Mouse (Mus musculus) testis, postnatal 10 days (tissue): ENCODE measurements around the gene Scyl2.
"Not testable (repeated sequence)": the region's sequence is repeated elsewhere in the genome, so short reads cannot be mapped to it uniquely, and the experiment has no call there.

Experiments used
- DNase-seq: peaks from one replicate; pipeline ENCODE4 v3.0.0; 2021; ENCODE audit warnings: low spot score

Gene Scyl2

DNA sequence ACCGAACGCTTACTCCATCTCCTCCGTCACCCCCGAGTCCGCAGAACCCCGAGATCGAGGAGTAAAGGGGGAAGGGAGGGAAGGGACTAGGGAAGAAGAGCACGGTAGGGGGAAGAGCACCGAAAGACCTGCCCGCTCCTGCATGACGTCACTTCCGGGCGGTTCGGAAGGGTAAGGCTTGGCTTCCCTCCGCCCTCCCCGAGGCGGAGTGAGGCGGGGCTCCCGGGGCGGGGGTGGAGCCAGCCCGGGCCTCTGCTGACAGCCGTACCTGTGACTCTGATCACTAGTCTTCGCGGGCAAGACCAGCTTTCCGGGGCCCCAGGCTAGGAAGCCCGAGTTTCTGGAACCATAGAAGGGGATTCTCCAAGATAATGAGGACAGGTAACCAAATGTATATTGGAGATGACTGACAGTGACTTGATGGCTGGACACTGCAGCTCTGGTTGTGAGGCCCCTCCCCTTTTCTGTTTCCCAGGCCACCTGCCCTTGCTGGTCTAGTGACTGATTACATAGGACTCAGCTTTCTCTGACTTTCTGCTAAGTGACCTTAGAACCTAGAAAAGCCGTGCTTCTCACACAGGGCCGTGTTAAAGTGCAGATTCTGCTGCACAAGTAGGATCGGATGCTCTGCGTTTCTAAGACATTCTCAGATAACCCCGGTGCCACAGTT is at the start of gene Scyl2:
Gene Scyl2, minus strand, starts transcription at position 147 of the 670 bp plus-strand sequence.
- peak; percentile 97 for DNase-seq

DNA sequence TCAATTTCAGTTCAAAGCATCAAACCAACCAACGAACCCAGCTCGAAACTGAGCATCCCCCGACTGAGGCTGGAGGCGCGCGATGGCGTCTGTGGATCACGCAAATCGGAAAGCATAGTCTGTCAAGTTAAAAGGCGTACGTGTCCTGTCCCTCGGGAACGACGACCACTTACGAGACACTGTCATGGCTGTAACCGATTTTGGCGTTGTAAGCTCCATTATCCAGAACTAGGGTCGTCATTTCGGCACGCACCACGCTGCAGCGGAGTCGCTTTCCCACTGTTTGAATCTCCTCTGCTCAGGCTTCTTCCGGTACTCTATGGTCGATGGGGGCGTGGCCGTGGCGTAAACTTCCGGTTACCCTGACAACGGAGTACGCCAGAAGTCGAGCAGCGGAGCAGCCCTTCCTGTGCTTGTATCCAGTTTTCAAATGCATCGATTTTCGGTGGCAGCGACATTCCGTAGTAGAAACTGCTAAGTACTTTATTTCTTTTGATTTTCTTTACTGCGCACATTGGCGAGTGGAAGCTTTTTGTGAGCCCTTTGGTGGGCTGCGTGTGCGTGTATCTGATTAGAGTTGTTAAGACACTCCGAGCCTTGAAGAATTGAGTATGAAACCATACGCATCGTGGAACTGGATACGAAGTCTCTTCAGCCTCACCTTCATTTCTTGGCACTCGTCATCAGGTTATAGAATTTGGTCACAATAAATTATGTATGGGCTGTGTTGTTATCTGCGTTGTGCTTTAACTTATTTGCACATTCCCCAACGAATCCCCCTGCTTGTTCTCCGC is 46.1 kb upstream of the Scyl2 start, which contains the start of gene Actr6:
Gene Actr6, minus strand, starts transcription at position 295 of the 794 bp plus-strand sequence.
- peak; percentile 96 for DNase-seq

- no peak for DNase-seq
Measured at GRCm38 (mm10) chr10:89731341-89731740, 45.3 kb upstream of the Scyl2 start.

DNA sequence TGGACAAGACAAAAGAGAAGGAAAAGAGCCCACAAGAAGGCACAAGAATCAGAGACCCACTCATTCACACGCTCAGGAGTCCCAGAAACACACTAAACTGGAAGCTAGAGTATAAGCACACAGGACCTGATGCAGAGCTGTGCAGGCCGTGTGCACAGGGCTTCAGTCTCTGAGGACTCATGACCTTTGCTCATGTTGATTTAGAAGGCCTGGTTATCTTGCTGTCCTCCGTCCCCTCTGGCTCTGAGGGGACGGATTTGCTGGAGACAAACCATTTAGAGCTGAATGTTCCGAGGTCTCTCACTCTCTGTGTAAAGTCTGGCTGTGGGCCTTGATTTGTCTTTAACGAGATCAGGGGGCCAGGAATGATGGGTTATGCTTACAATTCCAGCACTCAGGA is 44.3 kb upstream of the Scyl2 start:
- DNase-seq: no peak

DNA sequence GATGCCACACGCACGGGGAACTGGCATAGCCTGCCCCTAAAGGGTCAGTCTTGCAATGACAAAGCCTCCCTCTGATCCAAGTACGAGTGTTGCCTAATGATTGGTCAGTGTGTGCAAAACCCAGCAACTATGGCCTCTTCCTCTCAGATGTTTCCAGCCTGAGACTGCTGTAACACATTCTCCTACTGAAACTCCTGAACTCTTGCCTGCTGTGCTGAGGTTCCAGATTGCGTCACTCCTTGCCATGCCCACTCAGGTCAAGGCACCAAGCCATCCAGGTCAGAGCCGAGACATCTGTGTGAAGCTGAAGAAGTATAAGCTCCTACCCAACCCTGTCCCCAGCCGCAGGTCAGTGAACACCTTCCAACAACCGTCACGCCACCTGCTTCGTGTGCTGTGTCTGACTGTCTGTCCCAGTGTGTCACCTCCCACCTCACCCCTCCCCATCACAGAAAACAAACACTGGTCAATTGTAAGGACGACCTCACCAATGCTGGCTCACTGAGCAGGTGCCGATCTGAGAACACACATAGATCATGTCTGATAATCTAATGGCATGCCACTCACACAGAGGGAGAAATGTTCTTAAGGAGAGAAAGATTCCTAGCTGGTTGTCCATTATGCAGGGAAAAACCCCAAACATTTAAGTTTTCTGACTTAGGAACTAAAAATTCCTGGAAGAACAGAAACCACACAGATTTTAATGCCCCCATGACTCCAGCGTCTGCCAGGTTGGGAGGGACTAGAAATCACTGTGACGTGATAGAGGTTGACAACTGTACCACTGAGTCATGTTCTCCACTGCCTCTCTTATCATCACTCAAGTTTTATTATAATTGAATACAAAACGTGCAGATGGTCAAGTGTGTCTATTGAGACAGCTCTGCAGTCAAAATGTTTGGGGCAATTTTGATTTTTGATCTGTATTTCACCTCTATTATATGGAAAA is 36.4 kb upstream of the Scyl2 start:
- no peak for DNase-seq

DNA sequence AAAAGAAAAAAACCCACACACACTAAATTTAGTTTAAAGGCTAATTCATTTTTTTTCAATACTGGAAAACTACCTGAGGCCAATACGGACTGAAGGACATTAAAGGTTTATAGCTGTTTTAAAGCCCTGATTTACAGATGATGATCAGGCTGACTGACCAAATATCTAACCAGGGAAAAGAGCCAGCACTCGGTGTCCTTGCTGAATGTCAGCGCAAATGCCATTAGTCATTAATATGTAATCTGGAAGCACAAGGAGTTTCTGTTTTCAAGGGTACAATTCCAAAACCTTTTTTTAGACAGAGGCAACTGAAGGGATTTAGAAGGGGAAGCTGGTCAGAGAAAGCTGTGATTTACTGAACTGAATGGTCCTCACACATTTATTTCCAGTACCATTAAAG is 34.7 kb upstream of the Scyl2 start:
- no peak for DNase-seq

- no peak for DNase-seq
Measured at GRCm38 (mm10) chr10:89720252-89720651, 34.2 kb upstream of the Scyl2 start.

DNA sequence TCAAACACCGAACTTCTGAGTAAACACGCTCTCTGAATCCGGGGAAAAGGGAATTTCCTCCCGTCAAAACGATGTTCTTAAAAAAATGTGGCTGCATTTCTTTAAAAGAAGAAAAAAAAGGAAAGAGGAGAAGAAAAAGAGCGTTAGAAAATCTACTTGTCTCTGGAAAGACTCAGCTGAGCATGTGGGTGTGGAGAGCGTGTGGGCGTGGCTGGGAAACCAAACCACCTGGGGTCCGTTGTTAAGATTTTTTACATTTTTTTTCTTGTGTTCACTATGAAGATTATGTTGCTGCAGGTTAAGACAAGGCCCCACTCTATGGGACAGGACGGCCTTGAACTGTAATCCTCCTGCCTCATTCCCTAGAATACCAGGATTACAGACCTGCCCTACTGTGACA is 28.8 kb upstream of the Scyl2 start:
- DNase-seq: no peak

GRCm38 (mm10) chr10:89708720-89709119 is 22.6 kb upstream of the Scyl2 start:
- DNase-seq: no peak

DNA sequence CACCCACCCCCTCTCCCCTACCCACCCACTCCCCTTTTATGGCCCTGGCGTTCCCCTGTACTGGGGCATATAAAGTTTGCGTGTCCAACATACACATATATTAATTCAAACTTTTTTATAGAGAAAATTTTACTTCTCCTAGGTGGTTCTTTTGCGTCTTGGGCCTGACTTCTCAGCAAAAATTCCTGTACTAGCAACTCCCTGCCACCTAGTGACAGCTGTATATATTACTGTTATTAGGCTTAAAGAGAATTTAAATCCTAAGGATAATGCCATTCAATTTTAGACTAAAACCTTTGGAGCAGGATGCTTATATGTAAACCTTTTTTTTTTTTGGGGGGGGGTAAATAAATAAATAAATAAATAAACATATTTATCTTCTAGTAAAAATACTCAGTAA is 21.3 kb upstream of the Scyl2 start:
- no peak for DNase-seq

GRCm38 (mm10) chr10:89703042-89703441 is 17.0 kb upstream of the Scyl2 start:
- DNase-seq: no peak

DNA sequence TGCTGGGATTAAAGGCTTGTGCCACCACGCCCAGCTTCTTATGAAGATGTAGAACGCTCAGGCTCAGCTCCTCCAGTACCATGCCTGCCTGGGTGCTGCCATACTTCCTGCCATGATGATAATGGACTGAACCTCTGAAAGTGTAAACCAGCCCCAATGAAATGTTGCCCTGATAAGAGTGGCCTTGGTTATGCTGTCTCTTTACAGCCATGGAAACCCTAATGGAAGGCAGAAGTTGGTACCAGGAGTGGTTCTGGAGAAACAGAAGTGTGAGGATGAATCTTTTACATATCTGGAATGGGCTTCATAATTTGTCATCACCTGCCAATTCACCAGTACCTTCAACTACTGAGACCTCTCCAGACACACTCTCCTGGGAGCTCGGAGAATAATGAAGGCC is 11.9 kb upstream of the Scyl2 start:
- DNase-seq: no peak

- DNase-seq: not testable (repeated sequence)
Measured at GRCm38 (mm10) chr10:89696270-89696669, 10.2 kb upstream of the Scyl2 start.

- no peak for DNase-seq
Measured at GRCm38 (mm10) chr10:89695194-89695911, 9.3 kb upstream of the Scyl2 start.

DNA sequence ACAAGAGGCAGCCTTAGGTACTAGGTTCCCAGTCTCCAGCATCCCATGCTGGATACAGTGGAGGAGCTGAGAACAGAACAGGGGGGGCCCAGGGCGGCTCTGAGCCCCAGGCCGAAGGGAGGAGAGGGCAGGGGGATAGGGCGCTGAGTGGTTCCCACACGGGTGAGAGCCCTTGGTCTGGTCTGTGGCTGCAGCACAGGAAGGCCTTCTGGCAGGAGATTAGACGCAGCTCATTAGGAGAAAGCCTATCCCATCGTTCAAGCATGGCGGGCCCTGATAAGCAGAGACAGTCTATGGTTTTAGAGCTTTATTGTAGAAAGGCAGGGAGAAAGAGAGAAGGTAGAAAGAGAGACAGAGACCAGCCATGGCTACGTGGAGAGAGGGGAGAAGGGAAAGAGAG is 3.9 kb upstream of the Scyl2 start:
- DNase-seq: no peak

DNA sequence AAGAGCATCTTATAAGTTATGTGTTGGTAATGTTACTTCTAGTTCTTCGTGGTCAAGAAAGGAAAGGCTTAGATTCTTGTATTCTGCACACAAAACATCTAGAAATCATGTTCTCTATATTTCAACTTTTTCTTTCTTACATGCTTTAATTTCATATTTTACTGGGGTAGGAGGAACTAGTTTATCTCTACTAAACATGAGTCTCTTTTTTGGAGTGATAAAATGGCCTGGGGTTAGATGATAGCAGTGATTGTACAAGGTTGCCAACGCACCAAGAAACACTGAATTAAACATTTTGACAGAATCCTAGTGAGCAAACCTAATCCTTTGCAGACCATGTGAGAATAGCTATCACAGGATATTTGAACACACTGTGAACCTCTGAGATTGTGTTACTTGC is 1.4 kb upstream of the Scyl2 start:
- DNase-seq: no peak

DNA sequence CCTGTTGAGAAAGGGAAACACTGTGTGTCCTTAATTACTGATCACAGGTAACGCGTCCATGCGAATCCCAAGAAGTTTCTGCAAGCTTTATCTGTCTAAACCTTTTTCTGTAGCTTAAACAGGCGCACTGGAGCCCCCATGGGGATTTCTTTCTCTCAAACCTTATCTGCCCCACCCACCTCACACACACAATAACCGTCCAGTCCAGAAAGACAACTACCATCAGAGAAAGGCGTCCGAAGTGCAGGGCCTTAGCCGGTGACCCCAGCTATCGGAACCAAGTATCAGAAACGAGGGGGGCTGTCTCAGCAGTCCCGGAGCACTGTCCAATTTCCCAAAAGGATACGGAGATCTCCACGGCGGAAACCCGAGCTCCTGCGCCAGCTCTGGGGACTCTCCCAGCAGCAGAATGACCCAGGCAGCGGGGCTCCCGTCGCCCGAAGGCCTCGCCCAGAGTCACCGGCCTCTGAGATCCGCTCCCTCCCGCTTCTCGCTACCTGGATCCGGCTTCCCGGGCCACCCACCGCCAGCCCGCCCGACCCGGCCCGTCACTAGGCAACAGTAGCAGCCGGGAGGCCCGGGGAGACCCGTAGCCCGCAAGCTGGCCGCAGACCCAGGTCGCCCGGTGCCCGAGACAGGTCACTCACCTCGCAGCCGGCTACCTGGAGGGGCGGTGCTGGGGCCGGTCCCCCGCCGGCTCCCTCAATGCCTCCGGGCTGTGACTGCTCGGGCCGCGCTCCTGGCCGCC is 520 bp downstream of the Scyl2 start:
- DNase-seq: peak; percentile 67

DNA sequence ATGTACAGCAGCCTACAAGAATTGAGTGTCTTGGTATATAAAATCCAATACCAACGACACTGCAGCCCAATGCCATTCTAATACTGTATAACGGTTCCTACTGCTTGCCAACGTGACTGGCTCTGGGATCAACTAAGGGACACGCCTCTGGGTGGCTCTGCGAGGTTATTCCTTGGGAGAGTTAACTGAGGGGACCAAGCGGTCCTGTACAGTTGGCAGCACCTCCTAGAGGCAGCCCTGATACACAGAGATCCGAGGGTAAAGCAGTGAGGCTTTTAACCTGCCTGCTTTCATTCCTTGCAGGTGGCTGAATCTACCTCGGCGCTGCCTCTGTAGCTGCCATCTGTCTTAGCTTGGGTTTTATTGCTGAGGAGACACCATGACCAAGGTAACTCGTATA is 3.1 kb downstream of the Scyl2 start:
- DNase-seq: no peak

DNA sequence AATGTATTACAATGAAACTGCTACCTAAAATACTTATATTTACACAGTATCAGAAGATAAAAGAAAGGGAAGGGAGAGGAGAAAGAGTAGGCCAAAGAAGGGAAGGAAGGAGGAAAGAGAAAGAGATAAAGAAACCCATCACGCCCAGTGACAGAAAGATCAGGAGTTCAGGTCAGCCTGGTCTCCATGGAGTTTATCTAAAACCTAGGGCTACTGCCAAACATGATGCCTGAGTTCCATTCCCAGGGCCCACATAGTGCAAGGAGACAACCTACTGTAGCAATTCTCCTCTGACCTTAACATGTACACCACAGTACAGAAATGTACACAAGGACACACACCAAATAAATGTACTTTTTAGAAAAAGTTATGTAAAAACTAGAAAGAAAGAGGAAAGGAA is 3.9 kb downstream of the Scyl2 start:
- no peak for DNase-seq

DNA sequence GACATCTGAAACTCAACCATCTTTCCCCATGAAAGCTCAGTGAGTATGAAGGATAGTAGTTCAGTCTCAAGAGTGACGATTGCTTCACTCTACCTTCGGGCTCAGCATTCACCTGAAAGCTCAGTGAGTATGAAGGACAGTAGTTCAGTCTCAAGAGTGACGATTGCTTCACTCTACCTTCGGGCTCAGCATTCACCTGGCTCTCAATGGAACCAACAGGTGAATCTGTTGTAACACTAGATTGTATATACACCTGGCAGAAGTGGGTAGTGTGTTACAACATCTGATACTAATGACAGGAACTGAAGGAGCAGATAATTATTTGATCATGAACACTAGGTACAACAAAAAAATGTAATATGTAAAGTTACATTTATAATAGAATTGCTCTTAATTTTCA is 4.4 kb downstream of the Scyl2 start:
- DNase-seq: no peak

GRCm38 (mm10) chr10:89680517-89680916 is 5.6 kb downstream of the Scyl2 start:
- no peak for DNase-seq
